Mouse (Mus musculus) limb, embryonic 13.5 days (tissue): ENCODE measurements around the gene Pan2. TPM values are rescaled to one million over a fixed set of nuclear protein-coding genes. Genes with fewer than 3 reads are reported as not detected.

ENCODE experiments used
- ATAC-seq: fragments of 200-750 bp; cut with Nextera tagmentation; 2 replicates; pipeline ENCODE4 v1.8.0; 2017; ENCODE audit warnings: low read depth, moderate number of reproducible peaks, moderate TSS enrichment; ENCODE audit not compliant: low FRiP score
- H3K27ac ChIP-seq: fragments of 300-500 bp; sonication (generic); 2 replicates; pipeline ENCODE4 v1.5.1; 2015; ENCODE audit warnings: inconsistent platforms, mild to moderate bottlenecking, moderate library complexity
- H3K27me3 ChIP-seq: fragments of 300-500 bp; sonication (generic); 2 replicates; pipeline ENCODE4 v1.6.1; 2015; ENCODE audit warnings: mild to moderate bottlenecking, inconsistent platforms
- H3K36me3 ChIP-seq: fragments of 300-500 bp; sonication (generic); 2 replicates; pipeline ENCODE4 v1.6.1; 2015; ENCODE audit warnings: inconsistent platforms, mild to moderate bottlenecking, moderate library complexity
- H3K4me1 ChIP-seq: fragments of 300-500 bp; sonication (generic); 2 replicates; pipeline ENCODE4 v1.6.1; 2015; ENCODE audit warnings: inconsistent platforms
- H3K4me2 ChIP-seq: fragments of 300-500 bp; sonication (generic); replicated peaks from 2 replicates; pipeline ENCODE4 v1.6.1; 2015; ENCODE audit warnings: inconsistent platforms, mild to moderate bottlenecking, moderate library complexity
- H3K4me3 ChIP-seq: fragments of 300-500 bp; sonication (generic); 2 replicates; pipeline ENCODE4 v1.5.1; 2015; ENCODE audit warnings: moderate library complexity, mild to moderate bottlenecking, inconsistent platforms
- H3K9ac ChIP-seq: fragments of 300-500 bp; sonication (generic); 2 replicates; pipeline ENCODE4 v1.6.1; 2015; ENCODE audit warnings: mild to moderate bottlenecking, inconsistent platforms
- H3K9me3 ChIP-seq: fragments of 300-500 bp; sonication (generic); 2 replicates; pipeline ENCODE4 v1.6.1; 2016; ENCODE audit warnings: inconsistent platforms
- WGBS: fragments of 180-500 bp; shearing (Covaris S2); methylation state at CpG from one replicate; pipeline ENCODE4 v1.1.7; 2015; 5-methylcytosine and 5-hydroxymethylcytosine counted together
- polyA plus RNA-seq: library from polyadenylated mRNA; unstranded; fragments of >200 nt; fragmentation: Nextera tagmentation; extraction: Ambion mirVana; gene quantifications from 2 replicates; pipeline ENCODE4 v1.2.1, GENCODE M21; 2015

Gene Pan2
- polyA plus RNA-seq, 1 experiment from 2014 or later = 35.2 TPM

DNA sequence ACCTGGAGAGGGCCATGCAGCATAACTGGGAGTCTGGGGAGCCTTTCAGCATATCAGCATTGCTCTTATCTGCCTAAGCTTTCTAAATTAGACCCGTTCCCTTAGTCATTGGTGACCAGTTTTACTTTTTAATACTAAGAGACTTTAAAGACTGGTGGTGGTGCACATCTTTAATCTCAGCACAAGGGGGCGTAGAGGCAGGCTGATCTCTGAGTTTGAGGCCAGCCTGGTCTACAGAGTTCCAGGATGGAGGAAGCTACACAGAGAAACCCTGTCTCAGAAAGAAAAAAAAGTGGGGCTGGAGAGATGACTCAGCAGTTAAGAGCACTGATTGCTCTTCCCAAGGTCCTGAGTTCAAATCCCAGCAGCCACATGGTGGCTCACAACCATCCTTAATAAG lies 37.1 kb downstream of the Pan2 start:
- H3K9me3 ChIP-seq = no peaks in the 10 kb centered on the region
- no peak overlapping the region for H3K4me2 ChIP-seq
- H3K36me3 ChIP-seq = 0 out of 2 replicates have a peak, but pooled peaks cover 6% of the 10 kb centered on the region
- WGBS = 89% methylated on average over 2 of the region's 2 CpGs
- H3K9ac ChIP-seq = no peak overlapping the region
- no peak overlapping the region for H3K27ac ChIP-seq
- ATAC-seq = no peak
- peaks cover 24% of the 10 kb centered on the region for H3K4me1 ChIP-seq
- H3K4me3 ChIP-seq = no peak overlapping the region
- no peaks in the 10 kb centered on the region for H3K27me3 ChIP-seq

DNA sequence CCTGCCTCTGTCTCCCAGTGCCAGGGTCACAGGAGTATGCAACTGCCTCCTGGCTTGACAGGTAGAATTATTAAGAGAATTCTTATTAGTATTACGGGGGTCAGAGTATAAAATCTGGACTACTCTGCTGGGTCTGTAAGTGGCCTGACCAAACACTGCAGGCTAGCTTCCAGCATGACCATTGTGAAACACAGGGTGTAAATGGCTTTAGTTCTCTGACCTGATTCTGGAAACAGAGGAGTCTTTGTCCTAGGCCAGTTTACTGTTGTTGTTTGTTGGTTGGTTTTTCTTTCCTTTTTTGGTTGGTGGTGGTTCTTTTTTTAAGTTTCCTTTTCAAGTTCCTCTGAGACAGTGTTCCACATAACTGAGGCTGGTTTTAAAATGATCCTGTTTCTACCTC lies 40.3 kb downstream of the Pan2 start:
- ATAC-seq = no peak
- no peaks in the 10 kb centered on the region for H3K9me3 ChIP-seq
- 93% methylated on average over 1 of the region's 1 CpGs for WGBS
- no peak overlapping the region for H3K9ac ChIP-seq
- H3K4me1 ChIP-seq = peaks cover 17% of the 10 kb centered on the region
- no peak overlapping the region for H3K27ac ChIP-seq
- no peak overlapping the region for H3K4me3 ChIP-seq
- peaks cover 6% of the 10 kb centered on the region; the same call in 1 of the 2 replicates for H3K36me3 ChIP-seq
- H3K4me2 ChIP-seq = no peak overlapping the region
- no peaks in the 10 kb centered on the region for H3K27me3 ChIP-seq

DNA sequence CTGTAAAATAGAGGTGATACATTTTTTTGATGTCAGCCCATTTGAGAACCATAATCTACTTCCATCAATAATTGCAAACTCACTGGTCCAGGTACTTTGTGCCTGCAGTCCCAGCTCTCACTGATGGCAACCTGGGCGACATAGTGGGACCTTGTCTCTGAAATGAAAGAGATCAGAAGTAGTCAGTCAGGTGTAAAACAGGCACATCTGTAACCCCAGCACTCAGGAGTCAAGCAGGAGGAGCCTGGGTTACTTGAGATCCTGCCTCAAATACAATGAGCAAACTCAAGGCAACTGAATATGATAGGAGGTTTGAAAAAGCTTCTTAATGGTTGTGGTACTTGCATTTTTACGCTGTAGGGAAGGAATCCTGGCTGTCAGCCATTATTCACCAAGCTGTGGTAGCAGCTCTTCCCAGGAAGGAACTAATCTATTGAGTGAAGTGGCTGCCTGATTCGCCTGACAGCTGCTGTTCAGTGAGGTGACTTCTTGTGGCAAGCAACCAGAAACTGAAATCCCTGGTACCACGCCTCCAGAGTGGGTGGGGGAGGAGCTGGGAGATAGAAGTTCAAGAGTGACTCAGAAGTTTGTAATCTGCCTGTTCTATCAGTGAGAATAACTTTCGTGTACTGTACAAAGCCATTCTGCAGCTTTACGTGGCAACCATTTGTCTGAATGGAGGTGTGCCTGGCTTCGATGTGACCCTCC lies 41.6 kb downstream of the Pan2 start:
- Histone ChIP-seq H3K27me3 (no peaks in the 10 kb centered on the region), H3K9ac (peak overlapping the region; percentile 8; the same call in 1 of the 2 replicates), H3K9me3 (no peaks in the 10 kb centered on the region), H3K4me1 (peaks cover 8% of the 10 kb centered on the region), H3K27ac (no peak overlapping the region), H3K4me2 (peak overlapping the region; percentile 14; the same call in 1 of the 2 replicates), H3K36me3 (peaks cover 7% of the 10 kb centered on the region), H3K4me3 (no peak overlapping the region)
- 61% methylated on average over 7 of the region's 7 CpGs for WGBS
- peak; percentile 71 for ATAC-seq

DNA sequence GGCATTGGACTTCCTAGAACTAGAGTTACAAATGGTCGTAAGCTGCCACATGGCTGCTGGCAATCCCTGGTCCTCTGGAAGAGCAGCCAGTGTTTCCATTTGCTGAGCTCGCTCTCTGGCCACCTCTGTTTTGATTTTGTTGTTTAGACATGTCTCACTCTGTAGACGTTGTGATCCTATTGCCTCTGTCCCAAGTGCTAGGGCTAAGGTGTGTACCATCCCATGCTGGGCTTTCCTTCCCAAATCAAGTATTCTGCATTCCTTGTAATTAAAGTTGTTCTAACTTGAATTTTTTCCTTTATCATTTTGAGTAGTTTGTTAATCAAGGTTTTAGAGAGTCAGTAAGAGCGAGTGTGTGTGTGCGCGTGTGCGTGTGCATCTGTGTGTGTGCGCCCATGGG lies 44.4 kb downstream of the Pan2 start:
- Histone ChIP-seq H3K27ac (no peak overlapping the region), H3K4me2 (no peak overlapping the region), H3K9me3 (no peaks in the 10 kb centered on the region), H3K4me1 (peaks cover 8% of the 10 kb centered on the region), H3K9ac (no peak overlapping the region), H3K4me3 (no peak overlapping the region), H3K36me3 (peaks cover 34% of the 10 kb centered on the region), H3K27me3 (no peaks in the 10 kb centered on the region)
- ATAC-seq = no peak
- 91% methylated on average over 8 of the region's 8 CpGs for WGBS

DNA sequence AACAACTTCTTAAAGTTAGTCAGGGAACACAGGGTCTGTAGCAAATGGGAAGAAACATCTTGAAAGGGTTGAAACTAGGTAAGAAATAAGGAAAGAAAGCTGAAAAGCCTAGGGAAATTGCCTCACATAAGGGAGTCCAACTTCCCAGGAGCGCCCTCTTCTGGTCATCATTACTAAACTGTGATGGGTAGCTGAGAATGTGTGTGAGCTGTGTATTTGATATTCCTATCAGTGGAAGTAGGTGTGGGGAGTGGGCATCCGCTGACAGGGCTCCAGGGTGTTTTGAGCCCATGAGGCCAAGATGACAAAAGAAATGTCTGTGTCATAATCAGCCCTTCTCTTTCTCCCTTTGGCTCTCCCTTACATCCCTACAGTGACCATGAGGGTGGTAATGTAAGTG lies 55.7 kb downstream of the Pan2 start:
- Histone ChIP-seq H3K4me3 (no peak overlapping the region), H3K36me3 (peaks cover 95% of the 10 kb centered on the region), H3K4me2 (no peak overlapping the region), H3K27ac (no peak overlapping the region), H3K9ac (no peak overlapping the region), H3K9me3 (no peaks in the 10 kb centered on the region), H3K27me3 (no peaks in the 10 kb centered on the region), H3K4me1 (no peaks in the 10 kb centered on the region)
- WGBS = 61% methylated on average over 2 of the region's 2 CpGs
- no peak for ATAC-seq

DNA sequence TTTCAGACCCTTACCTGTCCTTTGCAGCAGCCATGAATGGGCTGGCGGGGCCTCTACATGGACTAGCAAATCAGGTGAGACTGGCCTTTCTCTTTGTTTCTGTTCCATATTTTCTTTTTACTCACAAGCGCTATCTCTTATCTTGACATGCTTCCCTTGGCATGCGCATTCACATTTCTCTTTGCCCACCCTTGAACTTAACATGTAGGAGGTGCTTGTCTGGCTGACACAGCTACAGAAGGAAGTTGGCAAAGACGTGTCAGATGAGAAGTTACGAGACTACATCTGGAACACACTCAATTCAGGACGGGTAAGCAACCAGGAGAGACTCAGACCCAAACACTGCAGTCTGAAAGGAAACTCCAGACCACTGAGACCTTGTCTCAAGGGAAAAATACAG lies 56.1 kb downstream of the Pan2 start:
- Histone ChIP-seq H3K4me3 (no peak overlapping the region), H3K9ac (no peak overlapping the region), H3K9me3 (no peaks in the 10 kb centered on the region), H3K27me3 (no peaks in the 10 kb centered on the region), H3K36me3 (peaks cover 95% of the 10 kb centered on the region), H3K4me2 (no peak overlapping the region), H3K27ac (no peak overlapping the region), H3K4me1 (no peaks in the 10 kb centered on the region)
- 88% methylated on average over 6 of the region's 6 CpGs for WGBS
- ATAC-seq = no peak

DNA sequence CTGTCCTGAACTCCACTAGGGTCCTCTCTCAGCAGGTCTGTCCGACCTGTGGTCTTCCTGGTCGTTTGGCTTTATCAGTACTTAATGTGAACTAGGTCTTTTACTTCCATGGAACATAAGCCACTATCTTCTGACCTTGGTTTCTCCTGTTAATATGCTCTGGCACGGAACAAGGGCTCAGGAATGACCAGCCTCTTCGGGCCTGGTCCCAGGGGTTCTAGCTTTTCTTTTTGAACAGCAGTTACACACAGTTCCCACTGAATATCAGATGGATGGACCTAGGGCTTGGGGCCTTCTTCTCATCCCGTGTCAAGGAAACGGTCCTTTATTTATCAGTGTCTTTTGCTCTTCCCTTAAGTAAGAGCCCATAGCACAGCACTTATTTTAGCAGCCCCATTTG lies 58.7 kb downstream of the Pan2 start:
- WGBS = 88% methylated on average over 6 of the region's 6 CpGs
- H3K4me2 ChIP-seq = no peak overlapping the region
- no peaks in the 10 kb centered on the region for H3K27me3 ChIP-seq
- H3K27ac ChIP-seq = no peak overlapping the region
- H3K9ac ChIP-seq = no peak overlapping the region
- no peaks in the 10 kb centered on the region for H3K4me1 ChIP-seq
- ATAC-seq = no peak
- no peak overlapping the region for H3K4me3 ChIP-seq
- no peaks in the 10 kb centered on the region for H3K9me3 ChIP-seq
- H3K36me3 ChIP-seq = peaks cover 84% of the 10 kb centered on the region

DNA sequence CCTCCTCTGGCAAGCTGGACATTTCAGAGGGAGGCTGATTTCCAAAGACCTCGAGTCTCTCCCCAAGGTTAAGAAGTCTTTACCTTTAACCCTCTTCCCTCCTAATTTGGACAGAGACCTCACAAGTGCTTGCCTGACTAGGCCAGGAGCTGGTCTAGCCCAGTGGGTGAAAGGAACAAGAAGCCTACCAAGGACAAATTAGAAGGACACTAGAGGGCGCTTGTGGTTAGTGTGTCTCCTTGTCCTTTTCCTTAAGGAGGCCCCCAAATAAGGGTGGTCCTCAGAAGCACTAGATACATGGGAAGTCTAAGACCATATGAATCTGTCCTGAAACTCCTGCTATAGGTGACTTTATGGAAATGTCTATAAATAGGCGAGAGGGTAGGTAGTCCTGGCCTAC lies 59.4 kb downstream of the Pan2 start:
- H3K4me1 ChIP-seq = peaks cover 3% of the 10 kb centered on the region
- 46% methylated on average over 3 of the region's 3 CpGs for WGBS
- no peaks in the 10 kb centered on the region for H3K27me3 ChIP-seq
- no peak overlapping the region for H3K4me2 ChIP-seq
- no peak overlapping the region for H3K9ac ChIP-seq
- peaks cover 80% of the 10 kb centered on the region for H3K36me3 ChIP-seq
- no peak overlapping the region for H3K4me3 ChIP-seq
- no peak overlapping the region for H3K27ac ChIP-seq
- H3K9me3 ChIP-seq = no peaks in the 10 kb centered on the region
- ATAC-seq = no peak

DNA sequence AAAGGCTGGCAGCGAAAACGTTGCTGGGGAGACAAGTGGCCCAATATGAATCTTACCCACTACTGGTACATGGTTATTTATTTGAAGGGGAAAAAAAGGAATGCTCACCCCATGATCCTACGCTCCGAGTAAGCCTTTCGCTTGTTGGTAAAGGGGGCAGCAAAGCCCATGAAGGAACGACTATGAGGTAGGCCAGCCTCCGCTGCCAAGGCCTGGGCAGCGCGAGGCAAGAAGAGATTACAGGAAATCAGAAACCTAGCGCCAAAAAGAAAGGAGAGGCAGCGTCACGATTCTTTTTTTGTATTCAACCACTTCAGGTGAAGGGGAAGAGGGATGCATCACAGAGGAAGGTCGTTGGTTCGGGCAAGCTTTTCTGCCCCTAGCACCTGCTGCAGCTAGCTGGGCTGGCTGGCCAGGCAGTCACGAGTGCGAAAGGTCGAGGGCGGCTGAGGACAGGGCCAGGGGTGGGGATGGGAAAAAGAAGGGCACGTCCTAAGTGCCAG lies 64.8 kb downstream of the Pan2 start:
- Histone ChIP-seq H3K4me2 (peak overlapping the region; percentile 94), H3K4me1 (peaks cover 14% of the 10 kb centered on the region), H3K4me3 (peak overlapping the region; percentile 71), H3K9ac (peak overlapping the region; percentile 82), H3K36me3 (peaks cover 27% of the 10 kb centered on the region), H3K9me3 (no peaks in the 10 kb centered on the region), H3K27ac (peak overlapping the region; percentile 95; the same call in 1 of the 2 replicates), H3K27me3 (no peaks in the 10 kb centered on the region)
- 19% methylated on average over 19 of the region's 19 CpGs for whole genome bisulfite sequencing
- no peak for ATAC-seq

DNA sequence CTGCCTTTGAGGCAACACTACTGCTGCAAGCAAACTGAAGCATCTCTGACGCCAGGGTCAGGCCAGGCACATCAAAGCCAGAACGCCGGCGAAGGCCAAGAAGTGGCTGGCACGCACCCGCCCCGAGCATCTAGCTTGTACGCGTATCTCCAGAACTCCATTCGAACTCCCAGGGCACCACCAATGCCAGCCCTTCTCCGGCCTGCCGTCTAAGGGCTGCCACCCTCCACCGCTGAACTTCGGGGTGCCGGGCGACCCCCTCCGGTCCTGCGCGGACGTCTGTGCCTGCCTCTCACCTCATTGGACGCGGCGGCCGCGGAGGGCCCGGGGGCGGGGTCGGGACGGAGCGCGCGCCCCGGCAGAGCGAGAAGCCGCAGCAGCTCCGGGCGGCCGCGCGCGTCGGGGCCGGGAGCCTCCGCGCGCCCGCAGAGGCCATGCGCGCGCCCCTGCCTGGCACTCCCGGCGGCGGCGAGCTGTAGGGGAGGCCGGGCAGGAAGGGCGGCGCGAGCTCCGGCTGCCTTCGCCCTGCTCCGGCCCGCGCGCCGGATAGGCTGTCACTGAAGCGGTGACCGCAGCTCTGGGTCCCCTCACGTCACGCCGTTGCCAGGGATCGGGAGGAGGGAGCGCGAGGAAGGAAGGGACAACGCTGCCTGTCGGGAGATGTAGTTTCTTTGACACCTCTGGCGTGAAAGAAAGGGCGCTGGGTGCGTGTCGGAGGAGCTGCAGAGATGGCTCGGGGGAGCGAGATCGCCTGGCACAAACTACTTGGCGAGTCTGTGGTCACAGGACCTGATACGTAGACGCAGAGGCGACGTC lies 65.5 kb downstream of the Pan2 start, which contains the start of gene Coq10a:
TSS of gene Coq10a (minus strand) at position 596 of the 816 bp plus-strand sequence.
- Histone ChIP-seq H3K4me1 (peaks cover 14% of the 10 kb centered on the region), H3K9ac (peak within 1 kb of the TSS; percentile 82), H3K9me3 (no peaks in the 10 kb centered on the region), H3K27ac (peak within 1 kb of the TSS; percentile 95), H3K27me3 (no peaks in the 10 kb centered on the region), H3K36me3 (peaks cover 21% of the 10 kb centered on the region), H3K4me2 (peak within 1 kb of the TSS; percentile 94), H3K4me3 (peak within 1 kb of the TSS; percentile 71)
- under 1% methylated on average over 80 of the region's 87 CpGs for WGBS
- ATAC-seq = peak; percentile 92

DNA sequence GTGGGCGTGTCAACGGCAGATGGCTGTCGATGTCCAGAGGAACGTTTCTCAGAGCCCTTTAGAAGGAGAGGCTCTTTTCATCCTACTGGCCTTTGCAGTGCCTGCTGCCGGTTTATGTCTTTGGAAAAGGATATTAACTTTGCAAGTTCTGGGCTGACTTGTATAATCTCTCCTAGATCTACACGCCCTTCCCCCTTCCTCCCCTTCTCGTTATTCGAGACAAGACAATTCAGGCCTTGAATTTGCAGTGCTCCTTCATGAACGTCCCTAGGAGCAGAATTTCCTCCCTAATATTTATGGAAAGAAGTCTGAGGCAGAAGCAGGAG lies 66.0 kb downstream of the Pan2 start:
- H3K4me1 ChIP-seq = peaks cover 14% of the 10 kb centered on the region
- H3K4me3 ChIP-seq = peak overlapping the region; percentile 71
- peaks cover 15% of the 10 kb centered on the region for H3K36me3 ChIP-seq
- H3K9ac ChIP-seq = peak overlapping the region; percentile 82
- WGBS = 4% methylated on average over 9 of the region's 9 CpGs
- H3K9me3 ChIP-seq = no peaks in the 10 kb centered on the region
- ATAC-seq = no peak
- peak overlapping the region; percentile 95 for H3K27ac ChIP-seq
- no peaks in the 10 kb centered on the region for H3K27me3 ChIP-seq
- peak overlapping the region; percentile 94 for H3K4me2 ChIP-seq

DNA sequence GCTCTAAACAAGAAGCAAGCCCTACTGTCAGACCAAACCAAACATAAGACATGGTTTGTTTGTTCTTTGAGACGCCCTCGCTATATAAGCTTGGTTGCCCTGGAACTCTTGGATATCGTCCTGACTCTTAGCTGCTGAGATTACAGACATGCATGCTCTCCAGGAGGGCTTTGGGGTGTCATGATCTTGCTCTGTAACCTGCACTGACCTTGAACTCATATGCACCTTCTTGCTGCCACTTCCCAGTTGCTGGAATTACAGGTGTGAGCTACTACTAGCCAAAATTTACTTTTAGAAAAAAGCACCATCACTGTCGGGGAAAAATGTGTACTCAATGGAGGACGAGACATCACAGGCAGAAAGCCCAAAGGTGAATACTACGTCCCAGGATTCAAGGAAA lies 66.5 kb downstream of the Pan2 start:
- H3K27ac ChIP-seq = peak overlapping the region; percentile 95
- H3K9ac ChIP-seq = peak overlapping the region; percentile 82
- no peaks in the 10 kb centered on the region for H3K27me3 ChIP-seq
- peak overlapping the region; percentile 94 for H3K4me2 ChIP-seq
- 83% methylated on average over 6 of the region's 6 CpGs for WGBS
- peaks cover 13% of the 10 kb centered on the region for H3K36me3 ChIP-seq
- H3K4me1 ChIP-seq = peaks cover 14% of the 10 kb centered on the region
- no peaks in the 10 kb centered on the region for H3K9me3 ChIP-seq
- no peak for ATAC-seq
- H3K4me3 ChIP-seq = peak overlapping the region; percentile 71
